Mouse (Mus musculus) limb, embryonic 13.5 days (tissue): Measurements from ENCODE around the gene Zfp260. TPM values are rescaled to one million over a fixed set of nuclear protein-coding genes. Genes with fewer than 3 reads are reported as not detected.

Experiments
- ATAC-seq: fragments of 200-750 bp; cut with Nextera tagmentation; 2 replicates; pipeline ENCODE4 v1.8.0; 2017; ENCODE audit warnings: low read depth, moderate number of reproducible peaks, moderate TSS enrichment; ENCODE audit not compliant: low FRiP score
- H3K27ac ChIP-seq: fragments of 300-500 bp; sonication (generic); 2 replicates; pipeline ENCODE4 v1.5.1; 2015; ENCODE audit warnings: inconsistent platforms, mild to moderate bottlenecking, moderate library complexity
- H3K27me3 ChIP-seq: fragments of 300-500 bp; sonication (generic); 2 replicates; pipeline ENCODE4 v1.6.1; 2015; ENCODE audit warnings: mild to moderate bottlenecking, inconsistent platforms
- H3K36me3 ChIP-seq: fragments of 300-500 bp; sonication (generic); 2 replicates; pipeline ENCODE4 v1.6.1; 2015; ENCODE audit warnings: inconsistent platforms, mild to moderate bottlenecking, moderate library complexity
- H3K4me1 ChIP-seq: fragments of 300-500 bp; sonication (generic); 2 replicates; pipeline ENCODE4 v1.6.1; 2015; ENCODE audit warnings: inconsistent platforms
- H3K4me2 ChIP-seq: fragments of 300-500 bp; sonication (generic); replicated peaks from 2 replicates; pipeline ENCODE4 v1.6.1; 2015; ENCODE audit warnings: inconsistent platforms, mild to moderate bottlenecking, moderate library complexity
- H3K4me3 ChIP-seq: fragments of 300-500 bp; sonication (generic); 2 replicates; pipeline ENCODE4 v1.5.1; 2015; ENCODE audit warnings: moderate library complexity, mild to moderate bottlenecking, inconsistent platforms
- H3K9ac ChIP-seq: fragments of 300-500 bp; sonication (generic); 2 replicates; pipeline ENCODE4 v1.6.1; 2015; ENCODE audit warnings: mild to moderate bottlenecking, inconsistent platforms
- H3K9me3 ChIP-seq: fragments of 300-500 bp; sonication (generic); 2 replicates; pipeline ENCODE4 v1.6.1; 2016; ENCODE audit warnings: inconsistent platforms
- WGBS: fragments of 180-500 bp; shearing (Covaris S2); methylation state at CpG from one replicate; pipeline ENCODE4 v1.1.7; 2015; 5-methylcytosine and 5-hydroxymethylcytosine counted together
- polyA plus RNA-seq: library from polyadenylated mRNA; unstranded; fragments of >200 nt; fragmentation: Nextera tagmentation; extraction: Ambion mirVana; gene quantifications from 2 replicates; pipeline ENCODE4 v1.2.1, GENCODE M21; 2015

The Zfp260 gene
- polyA plus RNA-seq, result 147 and 154 TPM in 2 replicates

GRCm38 (mm10) chr7:30094646-30095429 is at the start of gene Zfp260:
Gene Zfp260, plus strand, starts transcription at chr7:30094777.
- peak within 1 kb of the TSS; percentile 78 for H3K4me2 ChIP-seq

DNA sequence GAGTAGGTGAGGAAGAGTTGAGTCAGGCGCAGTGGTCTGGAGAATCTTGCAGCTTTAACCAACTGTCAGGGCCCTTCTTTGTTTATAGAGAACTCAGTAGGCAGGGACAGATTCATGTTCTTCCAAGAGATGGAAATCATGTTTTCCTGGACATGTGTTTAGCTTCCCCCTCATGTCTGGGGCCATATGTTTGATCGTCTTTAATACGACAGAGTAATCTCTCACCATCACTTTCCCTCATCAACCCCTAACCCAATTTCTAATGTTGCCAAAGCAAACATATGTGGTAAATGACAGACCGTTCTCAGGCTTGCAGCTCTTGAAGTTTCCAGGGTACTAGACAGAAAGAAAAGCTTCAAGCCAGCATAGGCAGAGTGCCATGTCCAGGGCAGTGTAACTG is 46.5 kb upstream of the Zfp260 start:
- Histone ChIP-seq H3K36me3 (no peaks in the 10 kb centered on the region; the same call in 1 of the 2 replicates), H3K4me3 (no peak overlapping the region), H3K9ac (no peak overlapping the region), H3K27me3 (no peaks in the 10 kb centered on the region), H3K4me1 (peaks cover 11% of the 10 kb centered on the region), H3K4me2 (no peak overlapping the region), H3K9me3 (no peaks in the 10 kb centered on the region), H3K27ac (no peak overlapping the region)
- 93% methylated on average over 4 of the region's 4 CpGs for WGBS
- ATAC-seq, result no peak

More at GRCm38 (mm10) chr7:30094646-30095429, at the start of gene Zfp260:
- under 1% methylated on average over 26 of the region's 26 CpGs for WGBS
- Histone ChIP-seq H3K27me3 (no peaks in the 10 kb centered on the region), H3K9me3 (0 out of 2 replicates have a peak, but pooled peaks cover 2% of the 10 kb centered on the region), H3K27ac (peak within 1 kb of the TSS; percentile 98), H3K36me3 (peaks cover 27% of the 10 kb centered on the region), H3K4me3 (peak within 1 kb of the TSS; percentile 62), H3K9ac (peak within 1 kb of the TSS; percentile 80), H3K4me1 (peaks cover 19% of the 10 kb centered on the region; the same call in 1 of the 2 replicates)
- ATAC-seq, result peak; percentile 86

GRCm38 (mm10) chr7:30050882-30051548 is 43.6 kb upstream of the Zfp260 start, which contains the start of gene Zfp14:
Gene Zfp14, minus strand, starts transcription at chr7:30051380.
- peak within 1 kb of the TSS; percentile 81 for H3K9ac ChIP-seq
- H3K36me3 ChIP-seq, result peaks cover 9% of the 10 kb centered on the region
- H3K4me1 ChIP-seq, result peaks cover 17% of the 10 kb centered on the region
- peak within 1 kb of the TSS; percentile 81 for H3K27ac ChIP-seq
- H3K27me3 ChIP-seq, result no peaks in the 10 kb centered on the region
- peak; percentile 97 for ATAC-seq
- peak within 1 kb of the TSS; percentile 80 for H3K4me3 ChIP-seq
- H3K9me3 ChIP-seq, result no peaks in the 10 kb centered on the region
- peak within 1 kb of the TSS; percentile 78 for H3K4me2 ChIP-seq
- whole genome bisulfite sequencing, result under 1% methylated on average over 40 of the region's 40 CpGs

- no peak for ATAC-seq
- no peaks in the 10 kb centered on the region for H3K9me3 ChIP-seq
- peak overlapping the region; percentile 58; the same call in 1 of the 2 replicates for H3K27ac ChIP-seq
- H3K27me3 ChIP-seq, result no peaks in the 10 kb centered on the region
- peaks cover 34% of the 10 kb centered on the region for H3K36me3 ChIP-seq
- no peak overlapping the region for H3K4me2 ChIP-seq
- WGBS, result 7% methylated on average over 3 of the region's 3 CpGs
- H3K4me1 ChIP-seq, result peaks cover 17% of the 10 kb centered on the region
- H3K4me3 ChIP-seq, result no peak overlapping the region
- H3K9ac ChIP-seq, result peak overlapping the region; percentile 50; the same call in 1 of the 2 replicates
Observed at GRCm38 (mm10) chr7:30053591-30053990, 41.0 kb upstream of the Zfp260 start.

- no peak overlapping the region for H3K4me3 ChIP-seq
- ATAC-seq, result no peak
- no peaks in the 10 kb centered on the region for H3K4me1 ChIP-seq
- H3K27me3 ChIP-seq, result no peaks in the 10 kb centered on the region
- H3K9me3 ChIP-seq, result no peaks in the 10 kb centered on the region
- H3K36me3 ChIP-seq, result peaks cover 85% of the 10 kb centered on the region
- WGBS, result 73% methylated on average over 6 of the region's 6 CpGs
- H3K9ac ChIP-seq, result no peak overlapping the region
- no peak overlapping the region for H3K27ac ChIP-seq
- no peak overlapping the region for H3K4me2 ChIP-seq
Observed at GRCm38 (mm10) chr7:30060341-30060740, 34.2 kb upstream of the Zfp260 start.

DNA sequence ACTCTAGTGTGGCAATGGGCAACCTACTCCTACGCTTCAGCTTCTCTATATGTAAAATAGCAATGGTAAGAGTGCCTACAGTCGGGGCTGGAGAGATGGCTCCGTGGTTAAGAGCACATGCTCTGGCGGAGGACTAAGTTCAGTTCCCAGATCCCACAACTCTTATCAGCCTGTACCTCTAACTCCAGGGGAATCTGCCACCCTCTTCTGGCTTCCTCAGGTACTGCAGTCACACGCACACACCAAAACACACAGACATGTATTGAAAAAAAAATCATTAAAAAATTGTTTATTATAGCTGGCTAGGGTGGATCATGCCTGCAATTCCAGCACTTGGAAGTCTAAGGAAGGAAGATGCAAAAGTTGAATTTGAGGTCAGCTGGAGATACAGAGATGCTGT is 32.1 kb upstream of the Zfp260 start:
- Histone ChIP-seq H3K27ac (no peak overlapping the region), H3K9ac (no peak overlapping the region), H3K4me3 (no peak overlapping the region), H3K9me3 (no peaks in the 10 kb centered on the region), H3K27me3 (no peaks in the 10 kb centered on the region), H3K4me1 (no peaks in the 10 kb centered on the region), H3K4me2 (no peak overlapping the region), H3K36me3 (peaks cover 78% of the 10 kb centered on the region)
- WGBS, result 85% methylated on average over 5 of the region's 5 CpGs
- no peak for ATAC-seq

GRCm38 (mm10) chr7:30064622-30065021 is 30.0 kb upstream of the Zfp260 start:
- H3K4me1 ChIP-seq, result no peaks in the 10 kb centered on the region
- ATAC-seq, result no peak
- H3K4me3 ChIP-seq, result no peak overlapping the region
- no peak overlapping the region for H3K27ac ChIP-seq
- peaks cover 69% of the 10 kb centered on the region for H3K36me3 ChIP-seq
- H3K27me3 ChIP-seq, result no peaks in the 10 kb centered on the region
- no peaks in the 10 kb centered on the region for H3K9me3 ChIP-seq
- H3K4me2 ChIP-seq, result no peak overlapping the region
- WGBS, result 80% methylated on average over 5 of the region's 5 CpGs
- H3K9ac ChIP-seq, result no peak overlapping the region

- Histone ChIP-seq H3K4me1 (0 out of 2 replicates have a peak, but pooled peaks cover 4% of the 10 kb centered on the region), H3K9ac (peak within 1 kb of the TSS; percentile 83), H3K4me2 (peak within 1 kb of the TSS; percentile 97), H3K9me3 (no peaks in the 10 kb centered on the region), H3K4me3 (peak within 1 kb of the TSS; percentile 79), H3K27ac (peak within 1 kb of the TSS; percentile 52), H3K27me3 (no peaks in the 10 kb centered on the region), H3K36me3 (peaks cover 45% of the 10 kb centered on the region)
- ATAC-seq, result peak; percentile 86
- under 1% methylated on average over 48 of the region's 50 CpGs for WGBS
Observed at GRCm38 (mm10) chr7:30072146-30073028, 22.2 kb upstream of the Zfp260 start, which contains the start of gene Zfp82. Gene Zfp82, minus strand, starts transcription at chr7:30072900.

GRCm38 (mm10) chr7:30086524-30086923 is 8.1 kb upstream of the Zfp260 start:
- WGBS, result 86% methylated on average over 9 of the region's 9 CpGs

DNA sequence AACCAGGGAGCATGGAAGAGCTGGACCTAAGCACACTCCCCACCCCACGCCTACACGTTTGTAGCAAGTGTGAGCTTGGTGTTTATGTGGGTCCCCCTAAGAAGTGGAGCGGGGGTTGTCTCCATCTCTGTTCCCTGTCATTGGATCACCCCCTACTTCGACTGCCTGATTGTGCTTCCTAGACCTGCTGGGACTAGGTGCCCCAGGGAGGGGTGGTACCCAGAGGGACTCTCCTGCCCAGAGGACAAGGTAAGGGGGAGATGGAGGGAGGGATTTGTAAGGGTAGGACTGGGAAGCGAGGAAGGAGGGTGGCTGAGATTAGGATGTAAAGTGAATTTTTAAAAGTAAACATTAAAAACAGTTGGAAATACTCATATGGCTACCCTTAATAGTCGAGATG is 5.2 kb upstream of the Zfp260 start:
- Histone ChIP-seq H3K9me3 (no peaks in the 10 kb centered on the region), H3K4me2 (peak overlapping the region; percentile 69), H3K27ac (no peak overlapping the region), H3K4me3 (peak overlapping the region; percentile 67), H3K9ac (peak overlapping the region; percentile 77), H3K27me3 (no peaks in the 10 kb centered on the region), H3K36me3 (peaks cover 29% of the 10 kb centered on the region), H3K4me1 (peaks cover 25% of the 10 kb centered on the region)
- WGBS, result 13% methylated on average over 6 of the region's 6 CpGs
- ATAC-seq, result no peak

More at GRCm38 (mm10) chr7:30086524-30086923, 8.1 kb upstream of the Zfp260 start:
- H3K4me3 ChIP-seq, result no peak overlapping the region
- H3K9ac ChIP-seq, result no peak overlapping the region
- ATAC-seq, result no peak
- no peak overlapping the region for H3K27ac ChIP-seq
- no peaks in the 10 kb centered on the region for H3K27me3 ChIP-seq
- H3K4me2 ChIP-seq, result no peak overlapping the region
- H3K4me1 ChIP-seq, result peaks cover 19% of the 10 kb centered on the region
- no peaks in the 10 kb centered on the region for H3K9me3 ChIP-seq
- H3K36me3 ChIP-seq, result peaks cover 56% of the 10 kb centered on the region

GRCm38 (mm10) chr7:30090092-30090969 is 4.2 kb upstream of the Zfp260 start, which contains the start of the genes Gm26920 and Zfp566:
Gene Gm26920, minus strand, starts transcription at chr7:30090410.
Gene Zfp566, minus strand, starts transcription at chr7:30090527.
- peak; percentile 94 for ATAC-seq
- Histone ChIP-seq H3K9ac (peak within 1 kb of the TSS; percentile 77), H3K9me3 (no peaks in the 10 kb centered on the region), H3K27ac (peak within 1 kb of the TSS; percentile 88), H3K4me2 (peak within 1 kb of the TSS; percentile 69), H3K4me1 (peaks cover 25% of the 10 kb centered on the region), H3K36me3 (peaks cover 20% of the 10 kb centered on the region), H3K27me3 (no peaks in the 10 kb centered on the region), H3K4me3 (peak within 1 kb of the TSS; percentile 67)
- WGBS, result under 1% methylated on average over 40 of the region's 40 CpGs
